Mouse (Mus musculus): Measurements from ENCODE around the gene Smim1. TPM values are rescaled to one million over a fixed set of nuclear protein-coding genes. Genes with fewer than 3 reads are reported as not detected.

Smim1 gene
- polyA plus RNA-seq, 2 experiments: 20.7 to 22.4 TPM

- no peak overlapping the region for H3K4me3 ChIP-seq (replicated peaks; ENCODE audit: low read length)
- no peaks in the 10 kb centered on the region for H3K9me3 ChIP-seq (ENCODE audit: control insufficient read depth, low read length)
- H3K27ac ChIP-seq (replicated peaks; ENCODE audit: low read depth, low read length): no peak overlapping the region
- WGBS: 65% methylated on average over 5 of the region's 5 CpGs
- no peak for DNase-seq (ENCODE audit: low spot score)
- no peaks in the 10 kb centered on the region for H3K4me1 ChIP-seq (ENCODE audit: control insufficient read depth, insufficient read depth, low read length)
- ATAC-seq (ENCODE audit: low FRiP score, low read depth): no peak
- H3K27me3 ChIP-seq (ENCODE audit: control insufficient read depth, insufficient read depth, low read length): no peaks in the 10 kb centered on the region
- H3K9ac ChIP-seq (ENCODE audit: low read depth, low read length, severe bottlenecking): no peak overlapping the region
- no peak overlapping the region for H3K4me2 ChIP-seq (replicated peaks; ENCODE audit: low read depth, low read length, severe bottlenecking)
- no peaks in the 10 kb centered on the region for H3K36me3 ChIP-seq (ENCODE audit: control insufficient read depth, insufficient read depth, low read length)
- TF ChIP-seq POLR2A (IDR thresholded peaks at IDR 0.05; ENCODE audit: borderline replicate concordance, extremely low read depth, insufficient read depth, insufficient read length): no peak
Observed at GRCm38 (mm10) chr4:154045837-154046236, 19.8 kb upstream of the Smim1 start.

DNA sequence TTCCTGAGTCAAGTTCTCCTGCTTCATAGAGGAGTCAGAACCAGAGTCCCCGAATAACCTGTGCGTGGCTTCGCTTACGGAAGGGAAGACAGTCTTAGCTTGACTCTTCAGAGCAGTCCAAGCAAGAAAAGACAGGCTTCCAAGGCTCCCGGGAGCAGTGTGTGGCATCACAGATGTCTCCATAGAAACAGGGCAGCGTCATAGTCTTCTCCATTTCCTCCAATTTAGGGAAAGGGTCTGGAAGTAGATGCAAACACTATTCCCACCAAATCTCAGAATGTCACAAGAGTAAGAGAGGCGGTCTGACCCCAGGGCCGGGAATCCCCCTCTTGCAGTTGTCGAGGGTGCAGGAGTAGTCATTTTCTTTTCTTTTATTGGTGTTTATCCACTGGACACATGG lies 16.5 kb upstream of the Smim1 start, which contains the start of gene Ccdc27:
Ccdc27 (minus strand) TSS at position 101 of the 400 bp plus-strand sequence.
- DNase-seq (ENCODE audit: low spot score) (no peak), ATAC-seq (ENCODE audit: low FRiP score, low read depth) (no peak)
- H3K4me3 ChIP-seq (replicated peaks; ENCODE audit: low read length): no peak within 1 kb of the TSS
- WGBS: 80% methylated on average over 9 of the region's 9 CpGs
- TF ChIP-seq POLR2A (IDR thresholded peaks at IDR 0.05; ENCODE audit: borderline replicate concordance, extremely low read depth, insufficient read depth, insufficient read length): no peak
- H3K36me3 ChIP-seq (ENCODE audit: control insufficient read depth, insufficient read depth, low read length): no peaks in the 10 kb centered on the region
- no peaks in the 10 kb centered on the region for H3K9me3 ChIP-seq (ENCODE audit: control insufficient read depth, low read length)
- H3K4me2 ChIP-seq (replicated peaks; ENCODE audit: low read depth, low read length, severe bottlenecking): no peak within 1 kb of the TSS
- H3K27ac ChIP-seq (replicated peaks; ENCODE audit: low read depth, low read length): no peak within 1 kb of the TSS
- H3K4me1 ChIP-seq (ENCODE audit: control insufficient read depth, insufficient read depth, low read length): no peaks in the 10 kb centered on the region
- H3K27me3 ChIP-seq (ENCODE audit: control insufficient read depth, insufficient read depth, low read length): no peaks in the 10 kb centered on the region
- H3K9ac ChIP-seq (ENCODE audit: low read depth, low read length, severe bottlenecking): no peak within 1 kb of the TSS

DNA sequence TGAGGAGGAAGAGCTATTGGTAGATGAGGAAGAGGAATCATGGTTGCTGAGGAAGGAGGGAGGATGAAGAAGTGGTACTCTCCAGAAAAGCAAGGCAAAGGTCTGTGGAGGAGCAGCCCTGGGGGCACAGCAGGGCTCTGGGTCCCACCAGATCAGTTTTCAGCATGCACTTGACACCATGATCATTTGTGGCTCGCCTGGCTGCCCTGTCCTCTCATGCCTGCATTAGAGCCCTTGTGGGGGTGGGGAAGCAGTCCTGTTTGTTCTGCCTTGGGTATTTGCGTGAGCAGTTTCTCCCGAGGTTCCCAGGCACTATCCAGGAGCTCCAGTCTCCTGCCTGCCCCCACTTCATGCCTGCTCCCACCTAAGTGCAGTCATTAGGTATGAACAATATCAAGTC lies 11.1 kb upstream of the Smim1 start:
- Histone ChIP-seq H3K4me3 (replicated peaks; ENCODE audit: low read length) (no peak overlapping the region), H3K9ac (ENCODE audit: low read depth, low read length, severe bottlenecking) (no peak overlapping the region), H3K4me2 (replicated peaks; ENCODE audit: low read depth, low read length, severe bottlenecking) (no peak overlapping the region), H3K27ac (replicated peaks; ENCODE audit: low read depth, low read length) (no peak overlapping the region), H3K36me3 (ENCODE audit: control insufficient read depth, insufficient read depth, low read length) (no peaks in the 10 kb centered on the region), H3K27me3 (ENCODE audit: control insufficient read depth, insufficient read depth, low read length) (no peaks in the 10 kb centered on the region), H3K9me3 (ENCODE audit: control insufficient read depth, low read length) (no peaks in the 10 kb centered on the region), H3K4me1 (ENCODE audit: control insufficient read depth, insufficient read depth, low read length) (no peaks in the 10 kb centered on the region)
- WGBS: 33% methylated on average over 3 of the region's 3 CpGs
- no peak for TF ChIP-seq POLR2A (IDR thresholded peaks at IDR 0.05; ENCODE audit: borderline replicate concordance, extremely low read depth, insufficient read depth, insufficient read length)
- ATAC-seq (ENCODE audit: low FRiP score, low read depth) (no peak), DNase-seq (ENCODE audit: low spot score) (no peak)

DNA sequence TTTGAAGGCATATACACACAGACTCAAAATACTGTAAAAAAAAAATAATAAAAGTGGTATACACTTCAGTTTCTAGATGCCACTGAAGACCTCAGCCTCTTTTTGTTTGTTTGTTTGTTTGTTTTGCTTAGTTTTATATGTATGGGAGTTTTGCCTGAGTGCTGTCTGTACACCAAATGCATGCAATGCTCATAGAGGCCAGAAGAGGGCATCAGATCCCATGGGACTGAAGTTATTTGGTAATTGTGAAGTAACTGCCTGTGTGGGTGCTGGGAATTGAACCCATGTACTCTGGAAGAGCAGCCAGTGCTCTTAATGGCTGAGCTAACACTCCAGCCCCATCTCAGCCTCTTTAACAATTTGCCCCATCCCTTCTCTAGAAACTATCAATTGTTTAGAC lies 2.6 kb upstream of the Smim1 start:
- no peak for ATAC-seq (ENCODE audit: low FRiP score, low read depth)
- DNase-seq (ENCODE audit: low spot score): no peak
- H3K9ac ChIP-seq (ENCODE audit: low read depth, low read length, severe bottlenecking): no peak overlapping the region

GRCm38 (mm10) chr4:154028066-154028465 lies 2.0 kb upstream of the Smim1 start:
- H3K9me3 ChIP-seq (ENCODE audit: control insufficient read depth, low read length): no peaks in the 10 kb centered on the region
- ATAC-seq (ENCODE audit: low FRiP score, low read depth) (no peak), DNase-seq (ENCODE audit: low spot score) (no peak)
- H3K4me2 ChIP-seq (replicated peaks; ENCODE audit: low read depth, low read length, severe bottlenecking): no peak overlapping the region
- WGBS: 68% methylated on average over 7 of the region's 7 CpGs
- no peak overlapping the region for H3K4me3 ChIP-seq (replicated peaks; ENCODE audit: low read length)
- peaks cover 33% of the 10 kb centered on the region for H3K27me3 ChIP-seq (ENCODE audit: control insufficient read depth, insufficient read depth, low read length)
- TF ChIP-seq POLR2A (IDR thresholded peaks at IDR 0.05; ENCODE audit: borderline replicate concordance, extremely low read depth, insufficient read depth, insufficient read length): no peak
- H3K4me1 ChIP-seq (ENCODE audit: control insufficient read depth, insufficient read depth, low read length): peaks cover 11% of the 10 kb centered on the region
- no peaks in the 10 kb centered on the region for H3K36me3 ChIP-seq (ENCODE audit: control insufficient read depth, insufficient read depth, low read length)
- H3K27ac ChIP-seq (replicated peaks; ENCODE audit: low read depth, low read length): no peak overlapping the region
- H3K9ac ChIP-seq (ENCODE audit: low read depth, low read length, severe bottlenecking): no peak overlapping the region

More for the DNA sequence above, 2.6 kb upstream of the Smim1 start:
- H3K27ac ChIP-seq (replicated peaks; ENCODE audit: low read depth, low read length): no peak overlapping the region
- H3K4me3 ChIP-seq (replicated peaks; ENCODE audit: low read length): no peak overlapping the region
- no peak for TF ChIP-seq POLR2A (IDR thresholded peaks at IDR 0.05; ENCODE audit: borderline replicate concordance, extremely low read depth, insufficient read depth, insufficient read length)
- peaks cover 32% of the 10 kb centered on the region for H3K27me3 ChIP-seq (ENCODE audit: control insufficient read depth, insufficient read depth, low read length)
- no peaks in the 10 kb centered on the region for H3K9me3 ChIP-seq (ENCODE audit: control insufficient read depth, low read length)
- H3K4me1 ChIP-seq (ENCODE audit: control insufficient read depth, insufficient read depth, low read length): peaks cover 11% of the 10 kb centered on the region
- H3K36me3 ChIP-seq (ENCODE audit: control insufficient read depth, insufficient read depth, low read length): no peaks in the 10 kb centered on the region
- H3K4me2 ChIP-seq (replicated peaks; ENCODE audit: low read depth, low read length, severe bottlenecking): no peak overlapping the region

DNA sequence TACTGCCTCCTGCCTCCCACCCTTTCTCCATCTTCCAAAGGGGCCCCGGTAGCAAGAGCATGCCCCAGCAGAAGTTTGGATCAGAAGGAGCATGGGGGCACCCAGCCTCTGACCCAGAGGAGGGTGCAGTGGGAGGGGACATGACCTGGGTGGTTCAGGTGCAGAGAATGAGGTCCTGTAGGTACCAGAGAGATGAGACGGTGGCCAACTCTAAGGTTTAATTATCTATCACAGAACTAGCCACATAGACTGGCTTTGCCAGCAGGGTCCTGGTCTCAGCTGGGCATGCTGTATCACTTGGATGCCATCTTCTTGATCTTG lies 371 bp upstream of the Smim1 start:
- ATAC-seq (ENCODE audit: low FRiP score, low read depth): no peak
- H3K27me3 ChIP-seq (ENCODE audit: control insufficient read depth, insufficient read depth, low read length): peaks cover 33% of the 10 kb centered on the region

More for the DNA sequence above, 371 bp upstream of the Smim1 start:
- Histone ChIP-seq H3K4me1 (ENCODE audit: control insufficient read depth, insufficient read depth, low read length) (peaks cover 11% of the 10 kb centered on the region), H3K4me3 (replicated peaks; ENCODE audit: low read length) (0 out of 2 replicates have a peak overlapping the region, but pooled peaks have one; percentile 34), H3K36me3 (ENCODE audit: control insufficient read depth, insufficient read depth, low read length) (peaks cover 12% of the 10 kb centered on the region), H3K27ac (replicated peaks; ENCODE audit: low read depth, low read length) (no peak overlapping the region), H3K9ac (ENCODE audit: low read depth, low read length, severe bottlenecking) (no peak overlapping the region), H3K4me2 (replicated peaks; ENCODE audit: low read depth, low read length, severe bottlenecking) (peak overlapping the region; percentile 59), H3K9me3 (ENCODE audit: control insufficient read depth, low read length) (no peaks in the 10 kb centered on the region)
- TF ChIP-seq POLR2A (IDR thresholded peaks at IDR 0.05; ENCODE audit: borderline replicate concordance, extremely low read depth, insufficient read depth, insufficient read length): no peak
- WGBS: 21% methylated on average over 2 of the region's 2 CpGs
- DNase-seq (ENCODE audit: low spot score): no peak
